Mouse (Mus musculus) hindbrain, embryonic 13.5 days (tissue): ENCODE data around the gene Uqcr11. TPM values are rescaled to one million over a fixed set of nuclear protein-coding genes. Genes with fewer than 3 reads are reported as not detected.

Experiments used
- ATAC-seq: fragments of 200-750 bp; cut with Nextera tagmentation; 2 replicates; pipeline ENCODE4 v1.8.0; 2017; ENCODE audit warnings: moderate TSS enrichment; ENCODE audit not compliant: low FRiP score
- H3K27ac ChIP-seq: fragments of 300-500 bp; sonication (generic); 2 replicates; pipeline ENCODE4 v1.5.1; 2015; ENCODE audit warnings: inconsistent platforms, mild to moderate bottlenecking, moderate library complexity
- H3K27me3 ChIP-seq: fragments of 300-500 bp; sonication (generic); 2 replicates; pipeline ENCODE4 v1.6.1; 2015; ENCODE audit warnings: mild to moderate bottlenecking, inconsistent platforms
- H3K36me3 ChIP-seq: fragments of 300-500 bp; sonication (generic); 2 replicates; pipeline ENCODE4 v1.6.1; 2015; ENCODE audit warnings: mild to moderate bottlenecking, inconsistent platforms
- H3K4me1 ChIP-seq: fragments of 300-500 bp; sonication (generic); replicated peaks from 2 replicates; pipeline ENCODE4 v1.6.1; 2015; ENCODE audit warnings: inconsistent platforms
- H3K4me2 ChIP-seq: fragments of 300-500 bp; sonication (generic); 2 replicates; pipeline ENCODE4 v1.6.1; 2015; ENCODE audit warnings: inconsistent platforms, mild to moderate bottlenecking, moderate library complexity
- H3K4me3 ChIP-seq: fragments of 300-500 bp; sonication (generic); 2 replicates; pipeline ENCODE4 v1.5.1; 2015; ENCODE audit warnings: mild to moderate bottlenecking, inconsistent platforms
- H3K9ac ChIP-seq: fragments of 300-500 bp; sonication (generic); 2 replicates; pipeline ENCODE4 v1.6.1; 2015; ENCODE audit warnings: mild to moderate bottlenecking, inconsistent platforms
- H3K9me3 ChIP-seq: fragments of 300-500 bp; sonication (generic); 2 replicates; pipeline ENCODE4 v1.6.1; 2016; ENCODE audit warnings: inconsistent platforms
- WGBS: fragments of 180-500 bp; shearing (Covaris S2); methylation state at CpG from one replicate; pipeline ENCODE4 v1.1.7; 2015; 5-methylcytosine and 5-hydroxymethylcytosine counted together
- microRNA-seq: library from miRNA; unstranded; fragments of <30 nt; microRNA quantifications from one replicate; pipeline ENCODE4, GENCODE M21; 2016
- polyA plus RNA-seq: library from polyadenylated mRNA; unstranded; fragments of >200 nt; fragmentation: Nextera tagmentation; extraction: Ambion mirVana; gene quantifications from 2 replicates; pipeline ENCODE4 v1.2.1, GENCODE M21; 2015

The Uqcr11 gene
- polyA plus RNA-seq, 1 experiment from 2014 or later, result 575 TPM

DNA sequence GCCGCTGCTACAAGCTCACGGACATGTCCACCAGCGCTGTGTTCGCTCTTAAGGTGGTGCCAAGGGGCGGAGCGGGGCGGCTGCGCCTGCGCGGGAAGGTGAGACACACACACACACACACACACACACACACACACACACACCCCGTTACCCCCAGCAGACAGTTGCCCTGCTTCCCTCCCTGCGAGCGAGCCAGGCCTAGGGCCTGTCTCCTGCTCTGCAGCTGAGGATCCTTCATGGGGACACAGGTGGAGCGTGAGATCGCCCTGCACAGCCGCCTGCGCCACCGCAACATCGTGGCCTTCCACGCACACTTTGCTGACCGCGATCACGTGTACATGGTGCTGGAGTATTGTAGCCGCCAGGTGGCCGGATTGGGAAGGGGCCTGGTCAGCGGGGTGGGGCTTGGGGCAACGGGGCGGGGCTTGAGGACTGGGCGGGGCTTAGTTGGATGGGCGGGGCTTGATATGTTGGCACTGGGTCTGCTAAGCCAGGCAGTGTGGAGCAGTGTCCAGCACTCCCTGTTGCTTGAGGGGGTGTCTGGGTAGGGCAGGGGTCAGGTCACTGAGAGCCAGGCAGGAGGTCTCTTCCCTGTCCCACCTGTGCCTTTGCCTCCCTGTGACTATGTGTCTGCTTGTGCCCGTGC is 48.5 kb downstream of the Uqcr11 start:
- Histone ChIP-seq H3K4me1 (peaks cover 24% of the 10 kb centered on the region), H3K4me3 (peak overlapping the region; percentile 31), H3K27me3 (peaks cover 90% of the 10 kb centered on the region), H3K36me3 (no peaks in the 10 kb centered on the region), H3K4me2 (peak overlapping the region; percentile 46), H3K9ac (peak overlapping the region; percentile 35; the same call in 1 of the 2 replicates), H3K27ac (no peak overlapping the region), H3K9me3 (no peaks in the 10 kb centered on the region)
- 8% methylated on average over 27 of the region's 31 CpGs for WGBS
- ATAC-seq, result peak; percentile 40; the same call in 1 of the 2 replicates

DNA sequence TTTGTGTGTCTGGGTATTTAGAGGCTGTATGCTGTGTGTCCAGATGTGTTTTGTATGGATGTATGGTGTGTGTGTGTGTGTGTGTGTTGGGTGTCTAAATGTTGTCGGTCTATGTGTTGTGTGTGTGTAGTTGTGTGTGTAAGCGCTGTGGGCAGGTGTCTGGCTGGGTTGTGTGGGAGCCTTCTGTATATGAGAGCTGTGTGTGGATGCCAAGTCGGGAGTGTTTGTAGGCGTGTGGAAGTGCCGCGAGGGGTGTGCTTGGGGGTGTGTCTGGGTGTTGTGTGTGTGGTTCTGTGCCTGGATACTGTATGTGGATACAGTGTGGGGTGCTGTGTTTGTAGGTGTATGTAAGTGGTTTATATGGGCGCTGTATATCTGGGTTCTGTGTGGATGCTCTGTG is 49.3 kb downstream of the Uqcr11 start:
- Histone ChIP-seq H3K36me3 (no peaks in the 10 kb centered on the region), H3K4me2 (peak overlapping the region; percentile 46), H3K27ac (no peak overlapping the region), H3K9me3 (no peaks in the 10 kb centered on the region), H3K4me1 (peaks cover 24% of the 10 kb centered on the region), H3K27me3 (peaks cover 90% of the 10 kb centered on the region), H3K4me3 (peak overlapping the region; percentile 31), H3K9ac (0 out of 2 replicates have a peak overlapping the region, but pooled peaks have one; percentile 35)
- no peak for ATAC-seq
- 34% methylated on average over 7 of the region's 7 CpGs for WGBS

DNA sequence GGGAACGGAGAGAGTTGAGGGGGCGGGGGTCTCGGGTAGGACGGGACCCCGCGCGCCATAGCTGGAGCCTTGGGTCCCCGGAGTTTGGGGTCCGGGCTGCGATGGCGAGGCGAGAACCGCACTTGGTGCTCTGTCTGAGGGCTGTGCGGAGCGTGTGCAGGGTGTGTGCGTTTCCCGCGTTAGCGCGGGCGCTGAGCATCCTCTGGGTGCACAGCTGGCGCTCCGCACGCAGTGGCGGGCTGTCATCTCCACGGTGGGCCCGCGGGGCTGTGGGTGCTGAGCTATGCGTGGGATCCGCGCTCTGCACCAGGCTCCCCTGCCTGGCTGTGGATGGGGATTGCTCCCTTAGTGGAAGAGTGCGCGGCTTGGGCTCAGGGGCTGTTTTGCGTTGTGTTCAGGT is 49.9 kb downstream of the Uqcr11 start:
- H3K4me2 ChIP-seq, result peak overlapping the region; percentile 59
- peaks cover 24% of the 10 kb centered on the region for H3K4me1 ChIP-seq
- ATAC-seq, result 0 out of 2 replicates have a peak, but pooled peaks have one; percentile 9
- H3K9me3 ChIP-seq, result no peaks in the 10 kb centered on the region
- H3K36me3 ChIP-seq, result no peaks in the 10 kb centered on the region
- WGBS, result under 1% methylated on average over 34 of the region's 34 CpGs
- no peak overlapping the region for H3K27ac ChIP-seq
- peak overlapping the region; percentile 63 for H3K9ac ChIP-seq
- peaks cover 95% of the 10 kb centered on the region for H3K27me3 ChIP-seq
- peak overlapping the region; percentile 40 for H3K4me3 ChIP-seq

- no peaks in the 10 kb centered on the region for H3K9me3 ChIP-seq
- ATAC-seq, result 0 out of 2 replicates have a peak, but pooled peaks have one; percentile 6
- under 1% methylated on average over 52 of the region's 53 CpGs for WGBS
- peak within 1 kb of the TSS; percentile 63 for H3K9ac ChIP-seq
- peak within 1 kb of the TSS; percentile 40 for H3K4me3 ChIP-seq
- H3K27me3 ChIP-seq, result peaks cover 100% of the 10 kb centered on the region
- peak within 1 kb of the TSS; percentile 59 for H3K4me2 ChIP-seq
- no peaks in the 10 kb centered on the region for H3K36me3 ChIP-seq
- H3K4me1 ChIP-seq, result peaks cover 24% of the 10 kb centered on the region
- H3K27ac ChIP-seq, result no peak within 1 kb of the TSS
These were observed 50.5 kb downstream of the Uqcr11 start, which contains the start of gene Plk5 for GRCm38 (mm10) chr10:80356001-80356682. Plk5 (plus strand) TSS chr10:80356459.

GRCm38 (mm10) chr10:80355431-80355830 is 51.2 kb downstream of the Uqcr11 start:
- Histone ChIP-seq H3K9me3 (no peaks in the 10 kb centered on the region), H3K36me3 (no peaks in the 10 kb centered on the region), H3K9ac (no peak overlapping the region), H3K4me2 (no peak overlapping the region), H3K4me1 (peaks cover 24% of the 10 kb centered on the region), H3K27me3 (peaks cover 100% of the 10 kb centered on the region), H3K27ac (no peak overlapping the region), H3K4me3 (no peak overlapping the region)
- ATAC-seq, result no peak
- WGBS, result 10% methylated on average over 8 of the region's 9 CpGs

Small RNA genes within 50 kb of the gene (microRNA-seq; reads per million reads assigned to microRNA genes)
- not detected for gene Gm22721

Other genes starting within 250 kb of the Uqcr11 start
- gene Cirbp, start 240.8 kb downstream of the Uqcr11 start, polyA plus RNA-seq, result 364 and 409 TPM in 2 replicates
- 11.9 and 14.1 TPM in 2 replicates for gene 1600002K03Rik, start 233.9 kb downstream of the Uqcr11 start, polyA plus RNA-seq
- 18.8 and 21.4 TPM in 2 replicates for gene Efna2, start 227.3 kb downstream of the Uqcr11 start, polyA plus RNA-seq
- 47.3 and 49.9 TPM in 2 replicates for gene Mum1, start 180.4 kb downstream of the Uqcr11 start, polyA plus RNA-seq
- 253 and 263 TPM in 2 replicates for gene Ndufs7, start 157.7 kb downstream of the Uqcr11 start, polyA plus RNA-seq
- gene Gamt, start 145.8 kb downstream of the Uqcr11 start, polyA plus RNA-seq, result 22.3 and 24.9 TPM in 2 replicates
- 61.6 and 66.2 TPM in 2 replicates for gene Dazap1, start 145.3 kb downstream of the Uqcr11 start, polyA plus RNA-seq
- 583 and 598 TPM in 2 replicates for gene Rps15, start 114.4 kb downstream of the Uqcr11 start, polyA plus RNA-seq
- gene Apc2, start 110.9 kb downstream of the Uqcr11 start, polyA plus RNA-seq, result 182 and 183 TPM in 2 replicates
- 28.5 and 29.1 TPM in 2 replicates for gene 2310011J03Rik, start 86.3 kb downstream of the Uqcr11 start, polyA plus RNA-seq
- 1.9 and 2.5 TPM in 2 replicates for gene Pcsk4, start 77.3 kb downstream of the Uqcr11 start, polyA plus RNA-seq
- 3.1 and 3.5 TPM in 2 replicates for gene Reep6, start 76.9 kb downstream of the Uqcr11 start, polyA plus RNA-seq
- 0.42 and 0.66 TPM in 2 replicates for gene Adamtsl5, start 58.4 kb downstream of the Uqcr11 start, polyA plus RNA-seq
- gene Plk5, start 50.4 kb downstream of the Uqcr11 start, polyA plus RNA-seq, result 1.2 and 1.7 TPM in 2 replicates
- 14.8 and 16.5 TPM in 2 replicates for gene Mex3d, start 19.2 kb downstream of the Uqcr11 start, polyA plus RNA-seq
- 230 TPM in 2 replicates for gene Mbd3, start 7.3 kb downstream of the Uqcr11 start, polyA plus RNA-seq
- 60.9 and 62.5 TPM in 2 replicates for gene Tcf3, start 26.8 kb upstream of the Uqcr11 start, polyA plus RNA-seq
- 2.1 and 2.5 TPM in 2 replicates for gene Onecut3, start 88.0 kb upstream of the Uqcr11 start, polyA plus RNA-seq
- 1.2 and 1.3 TPM in 2 replicates for gene Atp8b3, start 132.3 kb upstream of the Uqcr11 start, polyA plus RNA-seq
- gene Rexo1, start 154.7 kb upstream of the Uqcr11 start, polyA plus RNA-seq, result 28.8 and 31.3 TPM in 2 replicates
- 4.6 and 4.9 TPM in 2 replicates for gene Klf16, start 170.5 kb upstream of the Uqcr11 start, polyA plus RNA-seq
- gene Abhd17a, start 183.5 kb upstream of the Uqcr11 start, polyA plus RNA-seq, result 93.8 and 96.2 TPM in 2 replicates
- gene Scamp4, start 196.0 kb upstream of the Uqcr11 start, polyA plus RNA-seq, result 65.1 and 67.5 TPM in 2 replicates
- 4.4 and 6.4 TPM in 2 replicates for gene Adat3, start 196.1 kb upstream of the Uqcr11 start, polyA plus RNA-seq
- 3.1 and 3.3 TPM in 2 replicates for gene Gm49322, start 199.2 kb upstream of the Uqcr11 start, polyA plus RNA-seq
- gene Csnk1g2, start 216.0 kb upstream of the Uqcr11 start, polyA plus RNA-seq, result 98.5 and 102 TPM in 2 replicates